Mouse (Mus musculus) lung, embryonic 14.5 days (tissue): Measurements from ENCODE around the gene Nags. TPM values are rescaled to one million over a fixed set of nuclear protein-coding genes. Genes with fewer than 3 reads are reported as not detected.

ENCODE experiments used
- ATAC-seq: fragments of 200-750 bp; cut with Nextera tagmentation; 2 replicates; pipeline ENCODE4 v1.8.0; 2017; ENCODE audit warnings: mild to moderate bottlenecking, moderate TSS enrichment, moderate library complexity; ENCODE audit not compliant: insufficient read depth
- DNase-seq: peaks from one replicate; pipeline ENCODE4 v3.0.0-alpha.2; 2015
- H3K27ac ChIP-seq: fragments of 300-500 bp; sonication (generic); 2 replicates; pipeline ENCODE4 v1.5.1; 2014; ENCODE audit warnings: low read depth, mild to moderate bottlenecking, moderate library complexity
- H3K27me3 ChIP-seq: fragments of 300-500 bp; sonication (generic); 2 replicates; pipeline ENCODE4 v1.6.1; 2014; ENCODE audit warnings: low read length, control low read depth; ENCODE audit not compliant: insufficient read depth
- H3K36me3 ChIP-seq: fragments of 300-500 bp; sonication (generic); 2 replicates; pipeline ENCODE4 v1.6.1; 2014; ENCODE audit warnings: control low read depth; ENCODE audit not compliant: insufficient read depth
- H3K4me1 ChIP-seq: fragments of 300-500 bp; sonication (generic); 2 replicates; pipeline ENCODE4 v1.6.1; 2014; ENCODE audit warnings: antibody characterized with exemption, control low read depth; ENCODE audit not compliant: insufficient read depth
- H3K4me2 ChIP-seq: fragments of 300-500 bp; sonication (generic); 2 replicates; pipeline ENCODE4 v1.6.1; 2014; ENCODE audit warnings: mild to moderate bottlenecking
- H3K4me3 ChIP-seq: fragments of 300-500 bp; sonication (generic); 2 replicates; pipeline ENCODE4 v1.5.1; 2014; ENCODE audit warnings: low read depth, low read length
- H3K9ac ChIP-seq: fragments of 300-500 bp; sonication (generic); 2 replicates; pipeline ENCODE4 v1.6.1; 2014
- H3K9me3 ChIP-seq: fragments of 300-500 bp; sonication (generic); 2 replicates; pipeline ENCODE4 v1.6.1; 2016; ENCODE audit warnings: low read depth, low read length, control low read depth
- CTCF ChIP-seq: IDR thresholded peaks from 2 replicates; pipeline ENCODE4 v1.5.1; 2016; ENCODE audit warnings: antibody characterized with exemption, low read depth
- WGBS: fragments of 180-500 bp; shearing (Covaris S2); extraction: QIAGEN DNeasy Blood & Tissue Kit; methylation state at CpG from one replicate; pipeline ENCODE4 v1.1.7; 2014; 5-methylcytosine and 5-hydroxymethylcytosine counted together
- polyA plus RNA-seq: library from polyadenylated mRNA; unstranded; fragments of >200 nt; fragmentation: Nextera tagmentation; extraction: Ambion mirVana; gene quantifications from 2 replicates; pipeline ENCODE4 v1.2.1, GENCODE M21; 2014

Gene Nags
- polyA plus RNA-seq, 1 experiment from 2014 or later, result not detected

GRCm38 (mm10) chr11:102179836-102180235, 34.5 kb downstream of the Nags start:
- no peak overlapping the region for H3K9ac ChIP-seq
- peaks cover 66% of the 10 kb centered on the region for H3K36me3 ChIP-seq

GRCm38 (mm10) chr11:102184253-102184645, 38.9 kb downstream of the Nags start:
- no peak for ATAC-seq

More at GRCm38 (mm10) chr11:102179836-102180235, 34.5 kb downstream of the Nags start:
- no peak for DNase-seq
- H3K4me1 ChIP-seq, result no peaks in the 10 kb centered on the region
- no peak for TF ChIP-seq CTCF
- no peak overlapping the region for H3K4me2 ChIP-seq
- no peaks in the 10 kb centered on the region for H3K9me3 ChIP-seq
- no peak overlapping the region for H3K27ac ChIP-seq
- no peaks in the 10 kb centered on the region for H3K27me3 ChIP-seq
- no peak overlapping the region for H3K4me3 ChIP-seq
- no peak for ATAC-seq

GRCm38 (mm10) chr11:102184646-102185495, 39.6 kb downstream of the Nags start, which contains the start of gene Lsm12:
Lsm12 (minus strand) TSS chr11:102185296.
- under 1% methylated on average over 70 of the region's 70 CpGs for WGBS

More at GRCm38 (mm10) chr11:102184253-102184645, 38.9 kb downstream of the Nags start:
- Histone ChIP-seq H3K9me3 (no peaks in the 10 kb centered on the region), H3K9ac (peak overlapping the region; percentile 89), H3K36me3 (peaks cover 37% of the 10 kb centered on the region), H3K4me3 (peak overlapping the region; percentile 98), H3K27me3 (no peaks in the 10 kb centered on the region), H3K4me2 (peak overlapping the region; percentile 86), H3K4me1 (peaks cover 3% of the 10 kb centered on the region; the same call in 1 of the 2 replicates), H3K27ac (peak overlapping the region; percentile 94)
- WGBS, result 0% methylated on average over 7 of the region's 7 CpGs
- no peak for TF ChIP-seq CTCF
- DNase-seq, result peak; percentile 20

GRCm38 (mm10) chr11:102185677-102186076, 40.4 kb downstream of the Nags start:
- Histone ChIP-seq H3K4me3 (peak overlapping the region; percentile 98), H3K4me2 (peak overlapping the region; percentile 86), H3K27me3 (no peaks in the 10 kb centered on the region), H3K27ac (peak overlapping the region; percentile 94; the same call in 1 of the 2 replicates), H3K4me1 (peaks cover 6% of the 10 kb centered on the region), H3K9ac (peak overlapping the region; percentile 89; the same call in 1 of the 2 replicates), H3K36me3 (peaks cover 23% of the 10 kb centered on the region), H3K9me3 (no peaks in the 10 kb centered on the region)
- WGBS, result 41% methylated on average over 3 of the region's 3 CpGs
- TF ChIP-seq CTCF, result no peak
- ATAC-seq (no peak), DNase-seq (no peak)

More at GRCm38 (mm10) chr11:102184646-102185495, 39.6 kb downstream of the Nags start, which contains the start of gene Lsm12:
- DNase-seq (peak; percentile 98), ATAC-seq (peak; percentile 83)
- H3K36me3 ChIP-seq, result peaks cover 31% of the 10 kb centered on the region
- peak within 1 kb of the TSS; percentile 89 for H3K9ac ChIP-seq
- H3K4me1 ChIP-seq, result peaks cover 3% of the 10 kb centered on the region; the same call in 1 of the 2 replicates
- peak within 1 kb of the TSS; percentile 94 for H3K27ac ChIP-seq
- no peaks in the 10 kb centered on the region for H3K27me3 ChIP-seq
- H3K4me2 ChIP-seq, result peak within 1 kb of the TSS; percentile 86
- H3K9me3 ChIP-seq, result no peaks in the 10 kb centered on the region
- H3K4me3 ChIP-seq, result peak within 1 kb of the TSS; percentile 98
- no peak for TF ChIP-seq CTCF

- no peak for DNase-seq
- Histone ChIP-seq H3K4me2 (no peak overlapping the region), H3K4me3 (no peak overlapping the region), H3K27ac (no peak overlapping the region), H3K36me3 (peaks cover 18% of the 10 kb centered on the region), H3K9ac (no peak overlapping the region), H3K27me3 (no peaks in the 10 kb centered on the region), H3K9me3 (no peaks in the 10 kb centered on the region), H3K4me1 (peaks cover 6% of the 10 kb centered on the region)
- no peak for ATAC-seq
- WGBS, result 58% methylated on average over 1 of the region's 1 CpGs
- TF ChIP-seq CTCF, result no peak
These were observed 40.9 kb downstream of the Nags start for GRCm38 (mm10) chr11:102186235-102186634.

GRCm38 (mm10) chr11:102188980-102189379, 43.7 kb downstream of the Nags start:
- H3K9ac ChIP-seq, result peak overlapping the region; percentile 60
- no peak for DNase-seq
- peak overlapping the region; percentile 92 for H3K4me2 ChIP-seq
- 65% methylated on average over 6 of the region's 6 CpGs for WGBS
- no peaks in the 10 kb centered on the region for H3K9me3 ChIP-seq
- H3K27me3 ChIP-seq, result no peaks in the 10 kb centered on the region
- TF ChIP-seq CTCF, result no peak
- ATAC-seq, result no peak
- peaks cover 6% of the 10 kb centered on the region for H3K4me1 ChIP-seq
- peaks cover 20% of the 10 kb centered on the region for H3K36me3 ChIP-seq
- H3K27ac ChIP-seq, result no peak overlapping the region
- peak overlapping the region; percentile 54 for H3K4me3 ChIP-seq
